Mouse (Mus musculus) ES-Bruce4 (cell line): ENCODE results near the gene Sgms1.

Experiments used
- CTCF ChIP-seq: IDR thresholded peaks from one replicate; pipeline ENCODE4 v1.8.1; 2011; ENCODE audit warnings: low read depth, low read length
- EP300 ChIP-seq: IDR thresholded peaks from 2 replicates; pipeline ENCODE4 v1.6.1; 2011; ENCODE audit warnings: low read depth, low read length; ENCODE audit not compliant: insufficient read depth
- POLR2A ChIP-seq: IDR thresholded peaks from one replicate; pipeline ENCODE4 v1.8.1; 2011; ENCODE audit warnings: low read length; ENCODE audit not compliant: insufficient read depth

GRCm38 (mm10) chr19:32092358-32092757, 297.2 kb downstream of the Sgms1 start:
- TF ChIP-seq CTCF (no peak), POLR2A (no peak), EP300 (no peak)
